Mouse (Mus musculus) olfactory bulb, adult 2 months (tissue): ENCODE measurements around the gene Eya3.

Experiments
- CTCF ChIP-seq: fragments of 200-500 bp; IDR thresholded peaks from 2 replicates; pipeline ENCODE4 v1.5.1; 2012; ENCODE audit warnings: low read depth, mild to moderate bottlenecking, low read length, moderate library complexity; ENCODE audit not compliant: insufficient read depth
- POLR2A ChIP-seq: fragments of 200-500 bp; IDR thresholded peaks from 2 replicates; pipeline ENCODE4 v1.6.1; 2012; ENCODE audit warnings: mild to moderate bottlenecking, low read depth, low read length, moderate library complexity; ENCODE audit not compliant: insufficient read depth

- TF ChIP-seq CTCF (no peak), POLR2A (no peak)
Observed at GRCm38 (mm10) chr4:132743992-132744911, 105.5 kb downstream of the Eya3 start.
